Mouse (Mus musculus): Measurements from ENCODE around the gene Olfr31.

Olfr31 gene

GRCm38 (mm10) chr14:14354511-14355359 lies 32.1 kb downstream of the Olfr31 start:
- no peak for DNase-seq

- no peak for DNase-seq
Measured at GRCm38 (mm10) chr14:14355360-14355646, 32.7 kb downstream of the Olfr31 start.
